Mouse (Mus musculus) neural tube, embryonic 14.5 days (tissue): ENCODE results near the gene Slc35f5. TPM values are rescaled to one million over a fixed set of nuclear protein-coding genes. Genes with fewer than 3 reads are reported as not detected.
A peak's percentile ranks its signal among the peaks of the same experiment; 100 is the strongest.

ENCODE experiments used
- ATAC-seq: fragments of 200-750 bp; cut with Nextera tagmentation; 2 replicates; pipeline ENCODE4 v1.8.0; 2017; ENCODE audit warnings: low read depth, mild to moderate bottlenecking, moderate TSS enrichment, moderate library complexity
- H3K27ac ChIP-seq: fragments of 300-500 bp; sonication (generic); 2 replicates; pipeline ENCODE4 v1.5.1; 2014; ENCODE audit warnings: low read depth, mild to moderate bottlenecking, control low read depth, low read length, moderate library complexity, mixed read lengths
- H3K27me3 ChIP-seq: fragments of 300-500 bp; sonication (generic); 2 replicates; pipeline ENCODE4 v1.6.1; 2014; ENCODE audit warnings: low read length; ENCODE audit not compliant: control insufficient read depth, insufficient read depth
- H3K36me3 ChIP-seq: fragments of 300-500 bp; sonication (generic); 2 replicates; pipeline ENCODE4 v1.6.1; 2014; ENCODE audit warnings: low read length, mixed read lengths; ENCODE audit not compliant: control insufficient read depth, insufficient read depth
- H3K4me1 ChIP-seq: fragments of 300-500 bp; sonication (generic); 2 replicates; pipeline ENCODE4 v1.6.1; 2014; ENCODE audit warnings: low read length; ENCODE audit not compliant: control insufficient read depth, insufficient read depth
- H3K4me2 ChIP-seq: fragments of 300-500 bp; sonication (generic); 2 replicates; pipeline ENCODE4 v1.6.1; 2014; ENCODE audit warnings: mild to moderate bottlenecking, low read depth, low read length, control low read depth
- H3K4me3 ChIP-seq: fragments of 300-500 bp; sonication (generic); 2 replicates; pipeline ENCODE4 v1.5.1; 2014; ENCODE audit warnings: low read depth, low read length, control low read depth, mixed read lengths
- H3K9ac ChIP-seq: fragments of 300-500 bp; sonication (generic); replicated peaks from 2 replicates; pipeline ENCODE4 v1.6.1; 2014; ENCODE audit warnings: low read depth, mild to moderate bottlenecking, control low read depth, low read length, mixed read lengths
- H3K9me3 ChIP-seq: fragments of 300-500 bp; sonication (generic); 2 replicates; pipeline ENCODE4 v1.6.1; 2016; ENCODE audit warnings: low read length; ENCODE audit not compliant: control insufficient read depth
- WGBS: fragments of 180-500 bp; shearing (Covaris S2); extraction: QIAGEN DNeasy Blood & Tissue Kit; methylation state at CpG from one replicate; pipeline ENCODE4 v1.1.7; 2014; 5-methylcytosine and 5-hydroxymethylcytosine counted together
- polyA plus RNA-seq: library from polyadenylated mRNA; unstranded; fragments of >200 nt; fragmentation: Nextera tagmentation; extraction: Ambion mirVana; gene quantifications from 2 replicates; pipeline ENCODE4 v1.2.1, GENCODE M21; 2014

Slc35f5 gene
- polyA plus RNA-seq, 1 experiment from 2014 or later, result 29.1 TPM

DNA sequence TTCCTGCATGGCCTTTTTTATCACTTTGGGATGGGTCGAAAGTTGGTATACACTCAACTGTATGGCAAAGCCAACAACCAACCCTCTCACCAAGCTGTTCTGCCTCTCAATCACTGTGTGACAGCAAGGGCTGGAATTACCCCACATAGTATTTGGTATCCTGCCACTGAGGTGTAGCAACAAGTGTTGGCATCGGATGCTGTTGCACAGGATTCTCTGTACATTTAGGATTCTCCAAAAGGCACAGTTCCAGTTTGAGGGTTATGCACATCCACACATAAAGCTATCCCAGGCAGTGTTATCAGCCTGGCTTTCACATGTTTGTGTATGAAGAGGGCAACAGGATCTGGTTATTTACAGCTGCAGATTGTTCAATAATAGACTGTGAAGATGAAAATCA, 23.3 kb upstream of the Slc35f5 start:
- Histone ChIP-seq H3K9me3 (no peaks in the 10 kb centered on the region), H3K4me3 (no peak overlapping the region), H3K4me1 (no peaks in the 10 kb centered on the region), H3K27ac (no peak overlapping the region), H3K27me3 (no peaks in the 10 kb centered on the region), H3K4me2 (no peak overlapping the region), H3K9ac (no peak overlapping the region), H3K36me3 (no peaks in the 10 kb centered on the region)
- WGBS, result 95% methylated on average over 2 of the region's 2 CpGs
- ATAC-seq, result no peak

DNA sequence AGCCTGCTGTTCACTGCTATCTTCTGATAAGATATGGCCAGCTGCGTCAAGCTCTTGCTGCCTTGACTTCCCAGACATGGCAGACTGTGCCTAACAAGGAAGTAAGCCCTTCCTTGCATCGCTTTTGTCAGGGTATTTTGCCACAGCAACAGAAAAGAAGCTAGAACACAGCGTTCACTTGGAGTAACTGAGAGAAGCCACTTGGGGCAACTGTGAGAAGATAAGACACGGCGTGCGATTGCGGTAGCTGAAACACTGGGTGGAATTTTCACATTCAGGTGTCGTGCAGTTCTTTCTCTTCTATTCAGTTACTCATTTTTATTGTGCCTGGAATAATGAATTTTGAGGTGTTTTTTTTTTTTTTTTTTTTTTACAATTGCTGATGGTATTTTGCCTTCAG, 22.6 kb upstream of the Slc35f5 start:
- no peak for ATAC-seq
- no peaks in the 10 kb centered on the region for H3K36me3 ChIP-seq
- no peaks in the 10 kb centered on the region for H3K27me3 ChIP-seq
- no peaks in the 10 kb centered on the region for H3K4me1 ChIP-seq
- 89% methylated on average over 8 of the region's 8 CpGs for WGBS
- no peaks in the 10 kb centered on the region for H3K9me3 ChIP-seq
- no peak overlapping the region for H3K27ac ChIP-seq
- no peak overlapping the region for H3K4me3 ChIP-seq
- H3K9ac ChIP-seq, result no peak overlapping the region
- H3K4me2 ChIP-seq, result no peak overlapping the region

DNA sequence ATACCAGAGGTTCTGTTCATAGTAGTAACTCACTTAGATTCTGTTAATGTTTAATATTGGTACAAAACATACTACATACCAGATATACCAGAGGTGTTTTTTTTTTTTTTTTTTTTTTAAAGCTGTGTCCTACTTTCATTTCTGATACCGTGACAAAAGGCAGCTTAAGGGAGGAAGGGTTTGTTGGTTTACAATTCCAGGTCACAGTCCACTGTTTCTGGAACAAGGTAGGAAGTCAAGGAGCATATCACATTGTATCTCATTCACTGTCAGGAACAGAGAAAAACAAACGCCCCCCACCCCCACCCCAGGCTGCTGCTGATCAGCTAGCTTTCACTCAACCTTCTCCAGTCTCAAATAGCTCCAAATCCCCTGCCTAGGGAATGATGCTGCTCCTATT, 21.1 kb upstream of the Slc35f5 start:
- H3K9ac ChIP-seq, result no peak overlapping the region
- no peak overlapping the region for H3K27ac ChIP-seq
- WGBS, result 68% methylated on average over 2 of the region's 2 CpGs
- no peaks in the 10 kb centered on the region for H3K27me3 ChIP-seq
- H3K9me3 ChIP-seq, result no peaks in the 10 kb centered on the region
- no peaks in the 10 kb centered on the region for H3K36me3 ChIP-seq
- H3K4me1 ChIP-seq, result no peaks in the 10 kb centered on the region
- no peak for ATAC-seq
- H3K4me3 ChIP-seq, result no peak overlapping the region
- H3K4me2 ChIP-seq, result no peak overlapping the region

GRCm38 (mm10) chr1:125542008-125542999, 18.1 kb upstream of the Slc35f5 start:
- Histone ChIP-seq H3K27ac (no peak overlapping the region), H3K4me3 (no peak overlapping the region), H3K27me3 (no peaks in the 10 kb centered on the region), H3K4me2 (no peak overlapping the region), H3K9me3 (no peaks in the 10 kb centered on the region), H3K9ac (no peak overlapping the region), H3K4me1 (no peaks in the 10 kb centered on the region), H3K36me3 (no peaks in the 10 kb centered on the region)
- ATAC-seq, result no peak
- WGBS, result 78% methylated on average over 7 of the region's 7 CpGs

DNA sequence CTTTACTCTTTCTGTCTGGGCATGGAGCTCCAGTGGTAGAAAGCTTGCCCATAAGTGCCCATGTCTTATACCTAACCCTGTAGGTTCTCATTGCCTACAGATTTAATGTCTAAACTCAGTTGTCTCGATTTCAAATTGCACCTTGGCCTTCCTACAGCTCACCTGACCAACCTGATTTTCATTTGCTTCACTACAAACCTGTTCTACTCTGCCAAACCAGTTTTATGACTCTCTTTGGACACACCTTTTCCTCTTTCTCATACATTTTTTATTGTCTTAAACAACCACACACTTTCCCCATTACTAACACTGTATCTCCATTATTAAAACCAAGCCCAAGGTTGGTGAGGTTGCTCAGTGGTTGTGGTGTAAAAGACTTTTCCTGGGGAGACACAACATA, 10.5 kb upstream of the Slc35f5 start:
- H3K4me3 ChIP-seq, result no peak overlapping the region
- no peaks in the 10 kb centered on the region for H3K9me3 ChIP-seq
- 53% methylated on average over 1 of the region's 1 CpGs for WGBS
- H3K4me2 ChIP-seq, result no peak overlapping the region
- no peak for ATAC-seq
- H3K27ac ChIP-seq, result no peak overlapping the region
- H3K9ac ChIP-seq, result no peak overlapping the region
- H3K27me3 ChIP-seq, result no peaks in the 10 kb centered on the region
- H3K36me3 ChIP-seq, result no peaks in the 10 kb centered on the region
- H3K4me1 ChIP-seq, result no peaks in the 10 kb centered on the region

- H3K27me3 ChIP-seq, result no peaks in the 10 kb centered on the region
- H3K27ac ChIP-seq, result no peak overlapping the region
- H3K4me3 ChIP-seq, result no peak overlapping the region
- H3K36me3 ChIP-seq, result no peaks in the 10 kb centered on the region
- no peak overlapping the region for H3K9ac ChIP-seq
- no peak for ATAC-seq
- no peaks in the 10 kb centered on the region for H3K9me3 ChIP-seq
- H3K4me1 ChIP-seq, result no peaks in the 10 kb centered on the region
- H3K4me2 ChIP-seq, result no peak overlapping the region
- 85% methylated on average over 1 of the region's 1 CpGs for WGBS
Observed at GRCm38 (mm10) chr1:125550359-125550758, 10.0 kb upstream of the Slc35f5 start.

DNA sequence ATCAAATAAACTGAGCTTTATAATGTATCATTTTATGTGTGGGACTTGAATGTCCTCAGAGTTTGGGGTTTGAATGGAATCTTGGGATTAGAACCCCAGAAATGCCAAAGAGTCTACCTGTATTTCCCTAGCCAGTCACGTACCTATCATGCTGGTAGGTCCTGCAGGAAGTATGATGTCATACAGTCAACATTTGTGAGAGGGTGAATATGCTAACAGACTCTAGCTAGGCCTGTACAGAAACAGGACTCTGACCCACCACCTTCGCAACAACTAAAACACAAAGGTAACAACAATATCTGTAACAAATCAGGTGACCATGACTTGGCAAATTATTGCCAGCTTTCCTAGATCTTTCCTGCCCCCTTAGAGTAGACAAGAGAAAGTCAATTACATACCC, 8.8 kb upstream of the Slc35f5 start:
- no peak overlapping the region for H3K9ac ChIP-seq
- no peaks in the 10 kb centered on the region for H3K4me1 ChIP-seq
- no peaks in the 10 kb centered on the region for H3K36me3 ChIP-seq
- no peaks in the 10 kb centered on the region for H3K27me3 ChIP-seq
- no peak for ATAC-seq
- WGBS, result 83% methylated on average over 2 of the region's 2 CpGs
- no peak overlapping the region for H3K4me2 ChIP-seq
- H3K4me3 ChIP-seq, result no peak overlapping the region
- H3K9me3 ChIP-seq, result no peaks in the 10 kb centered on the region
- H3K27ac ChIP-seq, result no peak overlapping the region

DNA sequence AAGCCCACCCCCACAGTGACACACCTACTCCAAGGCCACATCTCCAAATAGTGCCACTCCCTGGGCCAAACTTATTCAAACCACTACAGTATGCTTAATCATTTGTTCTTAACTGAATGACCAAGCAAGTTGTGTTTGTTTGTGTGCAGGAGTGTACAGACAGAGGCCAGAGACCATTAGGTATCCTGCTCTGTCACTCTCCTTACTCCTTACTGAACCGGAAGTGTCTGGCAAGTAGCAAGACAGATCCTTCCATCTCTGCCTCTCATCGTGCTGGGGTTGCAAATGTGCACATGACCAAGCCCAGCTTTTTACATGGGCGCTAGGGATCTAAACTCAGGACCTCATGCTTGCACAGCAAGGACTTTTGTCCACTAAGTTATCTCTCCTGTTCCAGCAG, 1.1 kb upstream of the Slc35f5 start:
- 84% methylated on average over 3 of the region's 3 CpGs for WGBS
- ATAC-seq, result no peak
- Histone ChIP-seq H3K9me3 (no peaks in the 10 kb centered on the region), H3K4me3 (no peak overlapping the region), H3K27me3 (no peaks in the 10 kb centered on the region), H3K36me3 (no peaks in the 10 kb centered on the region; the same call in 1 of the 2 replicates), H3K4me1 (peaks cover 7% of the 10 kb centered on the region; the same call in 1 of the 2 replicates), H3K9ac (no peak overlapping the region), H3K4me2 (no peak overlapping the region), H3K27ac (no peak overlapping the region)

- 6% methylated on average over 2 of the region's 2 CpGs for WGBS
- H3K9ac ChIP-seq, result peak overlapping the region; percentile 89
- no peaks in the 10 kb centered on the region for H3K27me3 ChIP-seq
- peak overlapping the region; percentile 90 for H3K27ac ChIP-seq
- peak; percentile 0; the same call in 1 of the 2 replicates for ATAC-seq
- peak overlapping the region; percentile 66 for H3K4me2 ChIP-seq
- H3K9me3 ChIP-seq, result no peaks in the 10 kb centered on the region
- H3K4me1 ChIP-seq, result peaks cover 7% of the 10 kb centered on the region; the same call in 1 of the 2 replicates
- H3K36me3 ChIP-seq, result no peaks in the 10 kb centered on the region; the same call in 1 of the 2 replicates
- H3K4me3 ChIP-seq, result peak overlapping the region; percentile 88
Observed at GRCm38 (mm10) chr1:125559721-125560120, 674 bp upstream of the Slc35f5 start.
